Mouse (Mus musculus): ENCODE results near the gene Hpdl. TPM values are rescaled to one million over a fixed set of nuclear protein-coding genes. Genes with fewer than 3 reads are reported as not detected.
A peak's percentile ranks its signal among the peaks of the same experiment; 100 is the strongest.
"Not testable (repeated sequence)": the region's sequence is repeated elsewhere in the genome, so short reads cannot be mapped to it uniquely, and the experiment has no call there.

Hpdl gene
- 1 to 10 TPM; 1.5 to 2.3 TPM for total RNA-seq (2021)
- long read RNA-seq, experiment 1, partial matches to known transcripts: 0 of 3 reads
- long read RNA-seq, experiment 1, other reads (novel, unspliced or antisense): 0 of 3 reads
- long read RNA-seq, experiment 2, transcript Hpdl-201 (1 exons, 1,804 nt): major isoform, 6 of 6 reads
- long read RNA-seq, experiment 2, partial matches to known transcripts: 0 of 6 reads
- long read RNA-seq, experiment 2, other reads (novel, unspliced or antisense): 0 of 6 reads

- DNase-seq: no peak
Observed at GRCm38 (mm10) chr4:116821694-116822016, at the start of gene Hpdl. Hpdl (minus strand) TSS chr4:116821707.

DNA sequence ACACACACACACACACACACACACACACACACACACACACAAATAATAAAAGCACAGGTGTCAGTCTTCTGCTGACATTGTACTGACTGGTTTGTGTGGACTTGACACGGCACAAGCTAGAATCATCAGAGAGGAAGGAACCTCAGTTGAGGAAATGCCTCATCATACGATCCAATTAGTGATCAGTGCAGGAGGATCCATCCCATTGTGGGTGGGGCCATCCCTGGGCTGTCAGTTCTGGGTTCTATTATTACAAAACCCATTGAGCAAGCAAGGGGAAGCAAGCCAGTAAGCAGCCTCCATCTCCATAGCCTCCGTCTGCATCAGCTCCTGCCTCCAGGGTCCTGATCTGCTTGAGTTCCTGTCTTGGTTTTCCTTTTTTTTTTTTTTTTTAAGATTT is 48.4 kb upstream of the Hpdl start:
- DNase-seq: no peak

DNA sequence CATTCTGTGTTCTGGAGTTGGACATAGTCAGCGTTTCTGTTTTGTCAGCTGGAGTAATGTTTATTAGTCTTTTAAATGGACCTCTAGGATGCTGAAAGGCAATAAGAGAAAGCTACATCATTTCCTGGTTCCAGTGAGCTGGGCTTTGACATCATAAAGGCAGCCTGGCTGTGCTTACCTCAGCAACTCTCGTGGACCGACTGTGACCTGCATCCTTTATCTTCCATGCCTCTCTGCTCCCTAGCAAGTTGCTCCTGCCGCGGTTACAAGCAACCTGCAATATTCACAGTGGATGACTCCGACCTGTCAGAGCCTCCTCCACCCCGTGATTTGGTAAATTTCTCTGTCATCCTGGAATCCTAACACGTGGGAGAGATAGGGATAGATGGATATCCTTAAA is 40.5 kb upstream of the Hpdl start:
- DNase-seq: no peak

DNA sequence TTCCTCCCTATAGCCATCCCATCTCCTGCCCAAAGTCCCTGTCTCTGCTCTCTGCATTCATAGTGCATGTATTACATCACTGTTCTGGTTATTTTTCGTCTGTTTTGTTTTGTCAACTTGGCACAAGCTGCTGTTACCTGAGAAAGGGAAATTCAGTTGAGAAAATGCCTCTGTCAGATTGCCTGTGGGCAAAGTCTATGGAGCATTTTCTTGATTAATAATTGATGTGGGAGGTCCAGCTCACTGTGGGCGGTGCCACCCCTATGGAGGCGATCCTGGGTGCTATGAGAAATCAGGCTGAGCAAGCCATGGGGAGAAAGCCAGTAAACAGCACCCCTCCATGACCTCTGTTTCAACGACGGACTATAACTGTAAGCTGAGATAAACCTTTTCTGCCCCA is 38.2 kb upstream of the Hpdl start:
- DNase-seq: no peak

GRCm38 (mm10) chr4:116857203-116857602 is 35.7 kb upstream of the Hpdl start:
- DNase-seq: no peak

DNA sequence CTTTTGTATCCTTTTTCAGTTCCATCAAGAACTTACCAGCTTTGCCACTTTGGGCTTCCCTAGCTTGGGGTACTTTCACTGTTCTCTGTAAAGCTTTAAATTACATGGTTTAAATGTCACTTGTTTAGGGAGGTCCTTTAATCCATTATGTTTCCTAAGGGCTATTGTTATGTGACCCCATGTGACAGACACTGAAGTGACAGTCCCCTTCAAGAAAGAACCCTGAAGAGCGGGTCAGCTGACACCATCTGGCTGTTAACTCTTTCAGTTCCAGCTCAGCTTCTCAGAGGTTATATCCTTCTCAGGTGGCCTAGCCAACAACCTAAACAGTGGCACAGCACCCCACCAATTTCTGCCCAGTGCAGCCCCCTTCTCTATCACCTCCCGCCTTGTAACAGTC is 32.8 kb upstream of the Hpdl start:
- no peak for DNase-seq

GRCm38 (mm10) chr4:116849901-116850300 is 28.4 kb upstream of the Hpdl start:
- DNase-seq: no peak

DNA sequence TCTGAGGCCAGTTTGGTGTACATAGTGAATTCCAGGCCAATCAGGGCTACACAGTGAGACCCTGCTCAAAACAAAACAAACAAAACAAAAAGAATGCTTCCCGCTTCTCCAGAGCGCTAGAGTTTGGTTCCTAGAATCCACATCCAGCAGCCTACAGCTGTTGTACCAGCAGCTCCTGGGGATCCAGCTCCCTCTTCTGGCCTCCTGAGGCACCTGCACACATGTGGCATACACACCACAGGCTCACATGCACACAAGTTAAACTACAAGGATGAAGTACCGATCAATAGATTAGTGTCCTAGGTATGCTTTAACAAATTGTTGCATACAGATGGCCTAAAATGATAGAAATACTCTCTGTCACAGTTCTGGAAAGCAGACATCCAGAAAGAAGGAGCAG is 22.8 kb upstream of the Hpdl start:
- DNase-seq: no peak

DNA sequence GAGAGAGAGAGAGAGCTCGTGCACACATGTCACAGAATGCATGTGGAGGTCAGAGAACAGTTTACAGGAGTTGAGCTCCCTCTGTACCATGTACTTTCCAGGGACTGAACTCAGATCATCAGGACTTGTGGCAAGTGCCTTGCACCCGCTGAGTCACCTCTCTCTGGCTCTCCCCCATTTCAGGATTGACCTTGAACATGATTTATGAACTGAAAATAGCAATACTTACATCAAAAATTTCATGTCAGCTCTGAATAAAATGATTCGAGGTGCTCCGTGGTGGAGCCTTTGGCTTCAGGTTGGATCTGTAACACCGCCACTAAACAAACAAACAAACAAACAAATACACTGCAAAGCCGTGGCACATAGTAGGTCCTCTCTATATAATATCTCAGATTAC is 19.3 kb upstream of the Hpdl start:
- no peak for DNase-seq

DNA sequence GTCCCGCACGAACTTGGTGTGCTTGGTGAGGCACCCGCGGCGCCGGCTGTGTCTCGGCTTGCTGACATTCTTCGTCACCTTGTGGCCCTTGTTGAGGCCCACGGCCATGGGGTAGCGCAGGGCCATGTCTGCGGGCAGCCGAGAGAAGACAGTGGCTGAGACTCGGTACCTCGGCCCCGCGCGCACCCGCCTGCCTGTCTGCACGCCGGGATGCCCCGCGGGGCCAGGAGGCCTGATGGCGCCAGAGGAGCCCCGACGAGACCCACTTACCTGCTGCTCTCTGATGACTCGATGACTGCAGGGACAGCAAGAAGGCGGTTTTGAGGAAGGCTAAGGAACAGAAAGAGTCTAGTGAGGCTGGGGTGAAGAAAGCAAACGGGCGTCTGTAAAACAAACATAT is 18.6 kb upstream of the Hpdl start:
- not testable (repeated sequence) for DNase-seq

GRCm38 (mm10) chr4:116838999-116839398 is 17.5 kb upstream of the Hpdl start:
- no peak for DNase-seq

DNA sequence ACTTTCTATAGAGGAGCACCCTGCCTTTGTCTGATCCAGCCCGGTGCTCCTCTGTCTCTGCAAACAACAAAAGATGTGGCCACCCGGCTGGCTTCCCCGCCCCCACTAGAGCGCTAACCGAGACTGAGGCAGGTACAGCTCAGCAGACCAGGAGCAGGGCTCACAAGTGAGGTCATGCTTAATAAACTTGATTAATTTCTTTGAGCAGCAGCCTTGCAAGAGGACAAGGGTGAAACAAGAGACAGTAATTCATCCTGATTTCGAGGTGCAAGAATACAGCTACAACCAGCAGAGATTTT is 8.5 kb upstream of the Hpdl start:
- no peak for DNase-seq

DNA sequence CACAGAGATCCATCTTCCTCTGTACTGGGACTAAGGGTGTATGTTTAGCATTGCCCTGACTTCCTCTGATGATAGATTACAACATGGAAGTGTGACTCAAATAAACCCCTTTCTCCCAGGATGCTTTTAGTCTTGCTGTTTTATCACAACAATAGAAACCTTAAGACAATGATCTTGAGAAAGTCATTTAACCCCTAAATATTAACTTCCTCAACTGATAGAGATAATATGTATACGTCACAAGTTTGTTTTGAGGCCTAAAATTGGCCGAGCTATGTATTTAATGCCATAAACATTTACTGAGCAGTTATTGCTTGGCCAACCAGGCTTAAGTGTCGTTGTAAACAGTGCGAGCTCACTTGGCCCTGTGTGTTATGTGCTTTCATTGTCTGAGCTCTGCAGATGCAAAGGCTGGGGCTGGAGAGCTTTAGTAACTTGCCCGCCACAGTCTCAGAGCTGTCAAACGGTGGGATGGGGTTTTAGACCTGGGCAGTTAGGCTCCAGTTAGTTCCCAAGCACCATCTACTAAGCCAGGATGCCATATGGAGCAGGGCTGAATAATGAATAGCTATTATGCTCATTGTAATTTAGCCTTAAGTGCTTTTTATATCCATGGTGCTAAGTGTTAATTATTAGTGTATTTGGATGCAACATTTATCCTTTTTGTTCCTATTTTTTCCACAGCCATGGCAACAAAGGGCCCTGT is 8.0 kb upstream of the Hpdl start:
- no peak for DNase-seq

- DNase-seq: no peak
Observed at GRCm38 (mm10) chr4:116827819-116828218, 6.3 kb upstream of the Hpdl start.

GRCm38 (mm10) chr4:116824541-116825004 is 3.1 kb upstream of the Hpdl start:
- DNase-seq: peak; percentile 55

DNA sequence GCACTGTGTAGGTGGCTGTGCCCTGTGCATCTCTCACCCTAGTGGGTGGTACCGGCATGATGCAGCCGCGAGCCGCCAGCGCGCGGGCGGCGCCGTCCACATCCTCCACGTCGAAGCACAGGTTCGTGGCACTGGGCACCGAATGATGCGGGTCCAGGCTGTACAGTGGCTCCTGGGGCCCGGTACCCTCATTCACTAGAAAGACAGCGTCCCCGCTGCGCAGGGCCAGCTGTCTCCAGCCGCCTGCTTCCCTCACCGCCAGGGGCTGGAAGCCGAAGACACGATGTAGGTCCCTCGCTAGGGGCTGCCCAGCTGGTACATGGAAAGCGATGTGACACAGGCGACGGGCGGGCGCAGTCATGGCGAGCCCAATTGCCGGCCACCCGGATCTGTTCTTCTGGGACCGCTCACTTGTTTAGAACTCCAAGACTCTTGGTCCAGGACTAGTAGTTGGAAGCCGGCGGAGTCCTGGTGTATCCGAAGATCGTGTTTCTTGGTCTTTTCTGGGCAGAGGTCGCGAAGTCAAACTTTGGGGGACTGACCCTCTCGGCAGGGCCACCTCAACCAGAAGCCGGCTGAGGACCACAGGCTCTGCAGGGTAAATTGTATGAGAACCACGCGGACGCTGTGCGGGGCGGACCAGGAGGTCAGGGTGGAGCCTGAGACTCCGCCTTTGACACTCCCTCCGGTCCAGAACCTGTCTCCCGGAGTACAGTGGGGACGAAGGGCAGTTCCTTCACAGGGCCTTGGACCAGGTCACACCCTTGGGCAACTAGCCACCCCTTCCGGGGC is 409 bp downstream of the Hpdl start:
- peak; percentile 65 for DNase-seq

- no peak for DNase-seq
Observed at GRCm38 (mm10) chr4:116819968-116820901, 1.3 kb downstream of the Hpdl start.

DNA sequence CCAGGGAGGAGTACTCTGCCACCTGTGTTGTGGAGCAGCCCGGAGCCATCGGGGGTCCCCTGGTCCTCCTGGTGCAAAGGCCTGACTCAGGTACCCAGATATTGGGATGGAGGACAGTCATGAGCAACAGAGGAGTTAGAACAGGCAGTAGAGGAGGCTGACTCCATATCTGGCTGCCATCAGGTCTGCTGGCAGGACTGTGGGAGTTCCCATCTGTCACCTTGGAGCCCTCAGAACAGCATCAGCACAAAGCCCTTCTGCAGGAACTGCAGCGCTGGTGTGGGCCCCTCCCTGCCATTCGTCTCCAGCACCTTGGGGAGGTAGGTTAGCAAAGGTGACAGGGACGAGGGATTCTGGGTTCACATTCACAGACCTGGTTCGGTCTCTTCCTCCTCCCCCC is 4.0 kb downstream of the Hpdl start:
- no peak for DNase-seq

GRCm38 (mm10) chr4:116815276-116815675 is 6.2 kb downstream of the Hpdl start:
- DNase-seq: no peak

- DNase-seq: no peak
Observed at GRCm38 (mm10) chr4:116811012-116811411, 10.5 kb downstream of the Hpdl start.

DNA sequence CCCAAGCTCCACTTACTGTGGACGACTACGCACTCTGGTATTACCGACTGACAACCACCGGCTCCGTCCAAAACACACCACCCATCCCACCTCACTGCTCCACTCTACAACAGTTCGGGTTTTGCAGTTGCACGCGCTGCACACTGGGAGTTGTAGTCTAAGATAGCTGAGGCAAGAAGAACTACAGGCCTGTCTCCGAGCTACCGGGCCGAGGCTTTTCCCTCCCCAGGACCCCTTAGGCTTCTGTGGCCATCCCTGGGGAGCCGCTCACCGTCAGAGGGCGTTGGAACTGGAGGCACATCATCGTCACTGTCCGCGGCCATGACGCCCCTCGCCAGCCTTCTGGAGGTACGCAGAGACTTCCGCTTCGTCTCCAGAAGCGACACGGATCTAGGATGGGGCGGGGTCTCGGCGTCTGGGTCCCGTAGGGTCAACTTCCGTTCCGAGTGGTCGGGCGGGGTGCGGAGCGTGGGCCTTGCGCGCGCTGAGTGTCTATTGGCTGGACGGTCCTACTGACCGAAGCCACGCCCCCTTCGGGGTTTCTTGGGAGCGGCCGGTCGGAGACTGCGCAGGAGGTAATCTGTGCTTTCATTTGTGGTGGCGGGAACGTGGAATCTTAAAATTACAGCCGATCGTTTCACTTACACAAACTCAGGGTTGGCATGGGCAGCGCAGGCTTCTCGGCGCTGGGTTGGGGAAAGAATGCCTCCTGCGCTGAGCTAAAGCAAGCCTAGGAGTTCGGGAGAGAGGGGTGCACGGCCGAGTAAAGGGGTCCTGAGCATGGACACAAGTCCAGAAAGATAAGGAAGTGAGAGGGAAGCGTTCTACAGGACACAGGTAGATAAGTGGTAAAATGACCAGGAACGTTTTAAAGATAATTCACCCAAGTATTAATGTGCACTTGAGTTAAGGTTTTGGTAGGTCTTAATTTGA is 14.0 kb downstream of the Hpdl start, which contains the start of the genes Toe1 and Mutyh:
TSS of gene Toe1 (minus strand) at position 444 of the 933 bp plus-strand sequence.
TSS of gene Mutyh (plus strand) at position 527 of the 933 bp plus-strand sequence.
- peak; percentile 92 for DNase-seq
